Mouse (Mus musculus): ENCODE measurements around the gene March4.

The March4 gene

GRCm38 (mm10) chr1:72400616-72401015 is 136.1 kb downstream of the March4 start:
- DNase-seq (ENCODE audit: extremely low read depth, insufficient read length, low spot score), result no peak

GRCm38 (mm10) chr1:72399720-72400401 is 136.9 kb downstream of the March4 start:
- DNase-seq (ENCODE audit: extremely low read depth, insufficient read length, low spot score), result no peak

DNA sequence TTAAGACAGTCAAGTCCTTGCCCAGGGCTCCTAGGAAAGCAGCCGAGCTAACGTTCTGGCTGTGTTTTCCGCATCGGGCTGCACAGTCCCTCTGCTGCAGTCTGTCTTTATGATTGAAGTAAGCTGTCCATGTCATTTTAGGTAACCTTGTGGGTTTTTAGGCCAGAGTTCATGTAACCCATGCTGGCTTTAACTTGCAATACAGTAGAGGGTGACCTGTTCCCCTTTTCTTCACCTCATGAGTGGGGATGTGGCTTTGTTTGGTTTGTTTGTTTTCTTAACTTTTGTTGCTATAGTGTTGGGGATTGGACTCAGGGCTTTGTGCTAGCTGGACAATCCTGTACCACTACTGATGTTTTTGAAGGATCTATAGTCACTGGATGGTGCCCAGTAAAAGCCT is 146.3 kb downstream of the March4 start:
- DNase-seq (ENCODE audit: extremely low read depth, insufficient read length, low spot score), result no peak

GRCm38 (mm10) chr1:72383651-72384050 is 153.1 kb downstream of the March4 start:
- DNase-seq (ENCODE audit: extremely low read depth, insufficient read length, low spot score), result no peak

- no peak for DNase-seq (ENCODE audit: extremely low read depth, insufficient read length, low spot score)
Observed at GRCm38 (mm10) chr1:72383056-72383455, 153.7 kb downstream of the March4 start.

GRCm38 (mm10) chr1:72380544-72380943 is 156.2 kb downstream of the March4 start:
- DNase-seq (ENCODE audit: extremely low read depth, insufficient read length, low spot score), result no peak

DNA sequence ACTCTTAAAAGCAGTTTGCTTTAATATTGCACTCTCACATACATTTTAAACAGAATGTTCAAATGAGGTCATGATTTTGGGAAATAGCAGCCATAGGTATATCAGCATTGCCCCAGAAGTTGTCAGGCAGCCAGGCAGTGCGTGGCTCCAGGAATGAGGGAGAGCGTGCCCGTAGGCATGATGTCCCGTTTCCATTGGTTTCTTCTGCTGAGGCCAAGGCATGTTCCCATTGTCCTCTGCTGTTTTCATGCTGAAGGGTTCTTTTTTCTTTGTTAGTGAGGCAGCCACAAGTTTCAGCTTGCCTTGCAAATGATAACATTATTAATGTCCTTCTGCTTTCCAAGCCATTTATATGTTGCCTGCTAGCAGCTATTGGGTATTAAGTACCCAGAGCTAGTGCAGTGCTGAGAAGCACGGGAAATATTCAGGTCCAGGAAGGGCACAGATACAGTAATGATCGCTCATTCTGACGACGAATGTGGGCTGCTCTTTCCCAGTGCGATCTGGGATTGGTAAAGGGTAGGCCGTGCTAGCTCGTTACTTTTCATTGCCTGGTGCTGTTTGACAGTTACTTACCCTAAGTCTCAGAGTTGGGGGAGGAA is 156.9 kb downstream of the March4 start:
- no peak for DNase-seq (ENCODE audit: extremely low read depth, insufficient read length, low spot score)

DNA sequence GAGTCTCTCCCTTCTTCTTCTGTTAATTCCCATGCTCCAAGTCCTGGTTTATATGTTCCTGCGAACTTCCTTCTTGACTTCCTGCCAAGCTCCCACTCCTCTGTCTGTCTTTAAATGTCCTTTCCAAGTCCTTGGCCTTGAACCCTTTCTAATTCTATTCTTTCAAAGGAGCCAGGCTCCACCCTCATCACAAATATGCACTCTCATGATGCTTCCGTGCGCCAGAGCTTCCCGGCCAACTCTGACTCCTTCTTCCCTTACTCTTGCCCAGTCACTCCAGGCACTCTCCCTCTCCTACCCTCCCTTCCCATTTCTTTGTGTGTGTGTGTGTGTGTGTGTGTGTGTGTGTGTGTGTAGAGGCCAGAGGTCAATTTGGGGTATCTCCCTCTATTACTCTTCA is 158.6 kb downstream of the March4 start:
- no peak for DNase-seq (ENCODE audit: extremely low read depth, insufficient read length, low spot score)
